Mouse (Mus musculus) erythroblast, embryonic 14.5 days (primary cell): ENCODE measurements around the gene Slc23a2.

Experiments
- GATA1 ChIP-seq: IDR thresholded peaks from 2 replicates; pipeline ENCODE4 v1.6.1; 2012; ENCODE audit warnings: low read length, inconsistent platforms, mixed read lengths
- TAL1 ChIP-seq: IDR thresholded peaks from 3 replicates; pipeline ENCODE4 v1.6.1; 2012; ENCODE audit warnings: low read length, inconsistent platforms, mixed read lengths

- TF ChIP-seq TAL1: no peak
- TF ChIP-seq GATA1: no peak
These were observed 97.5 kb downstream of the Slc23a2 start for GRCm38 (mm10) chr2:132047364-132047763.
